Mouse (Mus musculus) ZHBTc4 (cell line): ENCODE results near the gene Stag1.
A peak's percentile ranks its signal among the peaks of the same experiment; 100 is the strongest.

ENCODE experiments used
- DNase-seq: peaks from one replicate; pipeline ENCODE4 v3.0.0-alpha.2; 2011; ENCODE audit warnings: low read depth, low spot score

The Stag1 gene

GRCm38 (mm10) chr9:100605522-100605921, 7.9 kb downstream of the Stag1 start:
- peak; percentile 65 for DNase-seq

GRCm38 (mm10) chr9:100605985-100606554, 8.5 kb downstream of the Stag1 start:
- DNase-seq = peak; percentile 96

DNA sequence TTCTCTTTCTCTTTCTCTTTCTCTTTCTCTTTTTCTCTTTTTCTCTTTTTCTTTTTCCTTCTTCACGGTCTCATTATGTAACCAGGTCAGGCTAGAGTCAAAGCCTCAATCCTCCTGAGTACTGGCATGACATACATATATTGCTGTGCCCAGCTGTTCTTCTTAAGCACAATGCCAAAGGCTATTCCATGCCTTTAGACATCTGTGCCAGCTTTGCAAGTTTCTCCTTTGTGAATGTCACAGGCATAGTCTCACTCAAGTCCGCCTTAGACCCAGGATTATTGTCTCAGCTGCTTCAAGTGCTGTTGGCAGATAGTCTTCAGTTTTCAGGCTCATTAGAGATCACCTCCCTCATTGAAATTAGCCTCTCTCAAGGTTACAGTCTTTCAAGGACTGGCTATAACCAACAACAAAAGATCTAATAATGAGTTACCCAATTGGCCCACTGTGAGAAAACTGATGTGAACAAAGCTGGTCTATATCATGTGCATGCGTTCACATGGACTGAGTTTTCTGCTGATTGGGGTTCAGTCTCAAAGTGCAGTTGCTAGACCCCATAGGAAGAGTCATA, 16.0 kb downstream of the Stag1 start:
- DNase-seq = no peak

- no peak for DNase-seq
These were observed 19.3 kb downstream of the Stag1 start for GRCm38 (mm10) chr9:100616947-100617346.

GRCm38 (mm10) chr9:100626258-100626657, 28.7 kb downstream of the Stag1 start:
- DNase-seq = no peak

GRCm38 (mm10) chr9:100640754-100641153, 43.2 kb downstream of the Stag1 start:
- DNase-seq = peak; percentile 52

GRCm38 (mm10) chr9:100641391-100642085, 43.9 kb downstream of the Stag1 start:
- DNase-seq = no peak

GRCm38 (mm10) chr9:100642186-100642839, 44.7 kb downstream of the Stag1 start:
- DNase-seq = no peak

DNA sequence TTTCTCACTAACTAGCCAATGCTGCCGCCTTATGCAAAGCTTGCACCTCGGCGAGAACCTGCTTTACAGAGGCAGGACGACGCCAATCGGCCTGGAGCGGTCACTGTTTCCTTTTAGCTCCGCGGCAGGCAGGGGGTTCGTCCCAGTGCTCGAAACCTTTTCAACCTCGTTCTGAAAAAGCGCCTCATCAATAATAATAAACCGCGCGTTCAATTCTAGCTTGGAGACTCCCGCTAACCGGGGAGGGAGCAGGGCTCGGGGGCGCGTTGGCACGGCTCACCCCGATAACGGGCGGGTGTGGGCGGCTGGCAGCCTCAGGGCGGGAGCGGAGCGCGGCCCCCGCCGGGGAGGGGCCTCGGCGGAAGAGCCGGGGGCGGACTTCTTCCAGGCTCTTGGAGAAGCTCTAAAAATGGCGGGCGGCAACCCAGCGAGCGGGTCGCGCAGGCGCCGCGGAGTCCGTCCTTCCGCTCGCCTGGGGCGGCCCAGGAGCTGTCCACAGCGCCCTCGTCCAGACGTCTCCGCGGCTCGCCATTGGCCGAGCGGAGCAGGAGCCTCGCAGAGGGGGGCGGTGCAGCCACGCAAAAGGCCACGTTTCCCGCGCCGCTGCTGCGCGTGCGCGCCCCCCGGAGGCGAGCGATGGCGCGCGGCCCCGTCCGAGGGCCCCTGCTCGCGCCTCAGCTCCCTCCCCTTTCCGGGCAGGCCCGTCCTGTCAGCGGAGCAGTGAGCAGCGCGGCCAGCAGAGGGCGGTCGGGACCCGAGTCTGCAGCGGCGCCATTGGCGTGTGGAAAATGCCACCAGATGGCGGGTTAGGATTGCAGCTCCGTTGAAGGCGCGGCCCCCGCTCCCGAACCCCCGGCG, 45.5 kb downstream of the Stag1 start:
- peak; percentile 99 for DNase-seq

DNA sequence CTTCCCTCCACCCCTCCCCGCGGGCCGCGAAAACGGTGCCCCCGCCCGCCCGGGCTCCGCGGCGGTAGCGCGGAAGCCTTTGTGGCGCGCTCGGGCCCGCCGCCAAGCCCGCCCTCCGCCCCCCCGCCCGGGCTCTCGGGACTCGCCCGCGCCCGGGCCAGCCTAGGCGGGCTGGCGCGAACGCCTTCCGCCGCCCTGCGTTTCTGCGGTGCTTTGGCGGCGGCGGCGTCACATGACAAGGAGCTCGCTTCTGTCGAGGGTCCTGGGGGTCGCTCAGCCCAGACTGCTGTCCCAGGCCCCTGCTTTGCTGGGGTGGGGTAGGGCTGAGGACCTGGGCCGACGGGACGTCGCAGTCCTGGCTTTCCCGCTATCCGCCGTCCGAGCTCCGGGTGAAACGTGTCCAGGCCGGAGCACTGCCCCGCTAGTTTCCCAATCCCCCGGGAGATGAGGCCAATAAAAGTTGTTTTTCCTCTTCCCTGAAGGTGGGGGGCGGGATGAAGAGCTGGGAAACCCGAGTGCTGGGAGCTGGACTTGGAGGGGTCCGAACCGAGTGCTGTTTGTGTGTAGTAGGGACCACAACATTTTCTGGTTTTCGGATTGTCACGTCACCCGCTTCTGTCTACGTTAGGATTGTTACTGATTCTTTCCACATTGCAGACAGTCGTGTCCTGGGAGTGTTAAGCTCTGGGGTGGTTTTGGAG, 46.6 kb downstream of the Stag1 start:
- DNase-seq = peak; percentile 67

GRCm38 (mm10) chr9:100645026-100645940, 47.7 kb downstream of the Stag1 start:
- DNase-seq = no peak

- DNase-seq = no peak
These were observed 48.7 kb downstream of the Stag1 start for GRCm38 (mm10) chr9:100646276-100646675.

DNA sequence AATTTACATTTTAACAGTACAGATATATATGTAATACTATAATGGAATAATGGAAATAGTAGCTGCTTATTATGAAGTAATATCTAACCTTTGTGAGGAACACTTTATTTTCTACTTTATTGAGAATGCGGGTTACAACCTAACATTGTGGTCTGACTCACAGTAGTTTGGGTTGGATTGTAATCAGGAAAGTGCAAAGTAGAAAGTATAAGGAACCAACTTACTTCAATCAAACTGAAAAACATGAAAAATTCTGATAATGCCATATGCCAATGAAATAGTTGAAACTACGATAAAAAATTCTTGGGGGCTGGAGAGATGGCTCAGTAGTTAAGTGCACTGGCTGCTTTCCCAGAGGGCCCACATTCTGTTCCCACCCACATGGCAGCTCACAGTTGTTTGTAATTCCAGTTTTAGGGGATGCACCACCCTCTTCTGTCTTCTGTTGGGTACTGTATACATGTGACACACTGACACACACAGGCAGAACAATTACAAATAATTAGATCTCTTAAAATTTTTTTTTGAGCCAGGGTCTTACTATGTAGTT, 50.3 kb downstream of the Stag1 start:
- no peak for DNase-seq

GRCm38 (mm10) chr9:100654104-100654503, 56.5 kb downstream of the Stag1 start:
- DNase-seq = no peak

- DNase-seq = no peak
These were observed 58.5 kb downstream of the Stag1 start for GRCm38 (mm10) chr9:100656058-100656457.

DNA sequence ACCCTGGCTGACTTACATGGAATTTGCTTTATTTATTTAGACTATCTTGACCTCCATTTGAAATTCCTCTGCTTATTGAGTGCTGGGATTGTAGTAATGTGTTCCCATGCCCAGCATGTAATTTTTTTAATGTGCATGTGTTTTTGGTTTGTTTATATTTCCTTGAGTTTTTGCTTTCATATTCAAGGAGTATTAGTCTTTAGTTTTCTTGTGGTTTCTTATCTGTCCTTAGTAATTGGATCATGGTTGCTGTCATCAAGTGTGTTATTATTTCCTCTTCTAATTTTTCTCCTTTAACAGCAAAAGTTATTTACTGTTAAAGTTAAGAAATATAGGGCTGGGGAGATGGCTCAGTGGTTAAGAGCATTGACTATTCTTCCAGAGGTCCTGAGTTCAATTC, 63.0 kb downstream of the Stag1 start:
- no peak for DNase-seq

DNA sequence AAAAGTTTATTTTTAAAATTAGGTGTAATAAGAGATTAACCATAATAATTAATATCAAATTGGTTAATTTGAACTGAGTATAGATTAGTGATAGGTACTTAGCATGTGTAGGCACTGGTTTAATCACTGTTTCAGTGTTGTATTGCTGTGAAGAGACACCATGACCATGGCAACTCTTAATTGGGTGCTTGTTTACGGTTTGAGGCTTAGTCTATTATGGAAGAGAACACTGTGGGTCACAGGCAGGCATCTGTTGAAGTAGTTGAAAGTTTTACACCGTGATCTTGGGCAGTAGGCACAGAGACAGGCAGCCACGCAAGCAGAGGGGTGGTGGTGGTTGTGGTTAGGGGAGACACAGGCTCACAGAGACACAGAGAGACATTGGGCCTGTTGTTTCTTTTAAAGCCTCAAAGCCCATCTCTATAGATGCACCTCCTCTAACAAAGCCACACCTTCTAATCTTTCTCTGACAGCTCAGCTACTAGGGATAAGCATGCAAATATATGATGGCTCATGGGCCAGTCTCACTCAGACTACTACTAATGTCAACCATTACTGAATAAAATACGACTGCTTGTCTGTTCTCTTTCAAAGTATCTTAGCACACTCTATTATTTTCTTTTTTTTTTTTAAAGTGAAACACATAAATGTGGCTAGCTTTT, 66.0 kb downstream of the Stag1 start:
- DNase-seq = no peak

DNA sequence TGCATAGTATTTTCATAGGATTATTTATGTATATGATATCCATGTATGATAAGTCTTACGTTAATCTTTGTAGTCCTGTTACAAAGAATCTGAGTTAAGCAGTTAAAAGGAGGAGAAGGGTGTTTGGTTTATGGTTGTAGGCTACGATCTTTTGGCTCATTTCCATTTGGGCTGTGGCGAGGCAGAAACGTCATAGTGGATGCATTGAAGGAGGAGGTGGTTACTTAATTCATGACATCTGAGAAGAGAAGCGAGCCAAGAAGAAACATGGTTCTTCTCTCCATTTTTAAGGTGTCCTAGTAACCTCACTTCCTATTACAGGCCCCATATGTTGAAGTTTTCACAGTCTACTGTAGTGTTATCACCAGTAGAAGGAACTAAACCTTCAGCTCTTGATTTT, 72.6 kb downstream of the Stag1 start:
- no peak for DNase-seq

DNA sequence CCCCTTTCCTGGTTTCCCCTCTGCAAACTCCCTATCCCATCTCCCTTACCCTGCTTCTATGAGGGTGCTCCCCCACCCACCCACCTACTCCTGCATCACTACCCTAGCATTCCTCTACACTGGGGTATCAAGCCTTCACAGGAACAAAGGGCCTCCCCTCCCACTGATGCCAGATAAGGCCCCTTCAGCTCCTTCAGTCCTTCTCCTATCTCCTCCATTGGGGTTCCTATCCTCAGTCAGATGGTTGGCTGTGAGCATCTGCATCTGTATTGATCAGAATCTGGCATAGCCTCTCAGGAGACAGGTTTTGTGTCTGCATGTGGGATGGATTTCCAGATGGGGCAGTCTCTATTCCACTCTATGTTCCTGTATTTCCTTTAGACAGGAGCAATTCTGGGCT, 81.4 kb downstream of the Stag1 start:
- DNase-seq = no peak
